ENCODE assay signal across 8 mouse cellular contexts in the genomic region with DNA sequence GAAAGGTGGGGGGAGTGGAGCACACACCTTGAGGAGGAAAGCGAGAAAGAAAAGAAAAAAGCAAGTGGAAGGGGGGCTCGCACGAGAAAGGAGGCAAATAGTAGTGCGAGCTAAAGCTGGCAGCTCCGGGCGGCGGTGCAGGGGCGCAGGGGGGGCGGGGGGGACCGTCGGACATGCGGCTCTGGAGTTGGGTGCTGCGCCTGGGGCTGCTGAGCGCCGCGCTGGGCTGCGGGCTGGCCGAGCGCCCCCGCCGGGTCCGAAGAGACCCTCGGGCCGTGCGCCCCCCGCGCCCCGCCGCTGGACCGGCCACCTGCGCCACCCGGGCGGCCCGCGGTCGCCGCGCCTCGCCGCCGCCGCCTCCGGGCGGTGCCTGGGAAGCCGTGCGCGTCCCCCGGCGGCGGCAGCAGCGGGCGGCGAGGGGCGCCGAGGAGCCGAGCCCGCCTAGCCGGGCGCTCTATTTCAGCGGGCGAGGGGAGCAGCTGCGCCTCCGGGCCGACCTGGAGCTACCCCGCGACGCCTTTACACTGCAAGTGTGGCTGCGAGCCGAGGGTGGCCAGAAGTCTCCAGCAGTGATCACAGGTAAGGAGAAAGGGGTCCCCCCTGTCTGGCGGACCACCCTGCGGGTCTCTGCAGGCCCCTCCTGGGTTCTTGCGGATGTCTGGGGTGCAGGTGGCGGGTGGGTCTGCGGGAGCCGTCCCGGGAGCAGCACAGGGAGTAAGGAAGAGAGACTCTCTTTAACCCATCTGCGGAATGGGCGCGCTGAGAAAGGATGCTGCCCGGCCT. TPM values are rescaled to one million over a fixed set of nuclear protein-coding genes. Genes with fewer than 3 reads are reported as not detected.
DNase-seq lines count a peak whose midpoint lies in the region; ATAC-seq and TF ChIP-seq lines count a peak whose summit lies in the region.

No protein-coding gene starts in this region.

- H3K9ac ChIP-seq in lung, embryonic 14.5 days, result peak overlapping the region; percentile 62
- peak overlapping the region; percentile 79 for H3K9ac ChIP-seq in kidney, embryonic 16.5 days (replicated peaks; ENCODE audit: low read length)
- peak overlapping the region; percentile 69 for H3K9ac ChIP-seq in midbrain, embryonic 13.5 days (replicated peaks)

- peak overlapping the region; percentile 55 for H3K4me3 ChIP-seq in lung, embryonic 14.5 days (ENCODE audit: low read depth, low read length)
- peak overlapping the region; percentile 72 for H3K4me3 ChIP-seq in heart, embryonic 10.5 days
- peak overlapping the region; percentile 66 for H3K4me3 ChIP-seq in kidney, embryonic 16.5 days (ENCODE audit: low read length)
- peak overlapping the region; percentile 61 for H3K4me3 ChIP-seq in midbrain, embryonic 13.5 days (replicated peaks)

- WGBS in lung, embryonic 14.5 days, result under 1% methylated on average over 74 of the region's 80 CpGs
- 1% methylated on average over 76 of the region's 80 CpGs for WGBS in heart, embryonic 10.5 days
- 1% methylated on average over 54 of the region's 80 CpGs for WGBS in kidney, embryonic 16.5 days
- under 1% methylated on average over 62 of the region's 80 CpGs for WGBS in midbrain, embryonic 13.5 days

- H3K4me1 ChIP-seq in lung, embryonic 14.5 days (ENCODE audit: insufficient read depth), result 0 out of 2 replicates have a peak, but pooled peaks cover 2% of the 10 kb centered on the region
- H3K4me1 ChIP-seq in heart, embryonic 10.5 days, result peaks cover 19% of the 10 kb centered on the region; the same call in 1 of the 2 replicates
- peaks cover 27% of the 10 kb centered on the region for H3K4me1 ChIP-seq in kidney, embryonic 16.5 days (ENCODE audit: insufficient read depth, low read length)
- peaks cover 25% of the 10 kb centered on the region for H3K4me1 ChIP-seq in midbrain, embryonic 13.5 days (replicated peaks)

- H3K27me3 ChIP-seq in lung, embryonic 14.5 days (ENCODE audit: insufficient read depth, low read length), result no peaks in the 10 kb centered on the region
- peaks cover 48% of the 10 kb centered on the region for H3K27me3 ChIP-seq in heart, embryonic 10.5 days (ENCODE audit: insufficient read depth, poor library complexity, severe bottlenecking)
- peaks cover 12% of the 10 kb centered on the region; the same call in 1 of the 2 replicates for H3K27me3 ChIP-seq in kidney, embryonic 16.5 days (ENCODE audit: insufficient read depth, low read length)
- peaks cover 33% of the 10 kb centered on the region for H3K27me3 ChIP-seq in midbrain, embryonic 13.5 days

- peak; percentile 67 for DNase-seq in lung, embryonic 14.5 days
- DNase-seq in lung, postnatal 25 days (ENCODE audit: low spot score), result no peak
- peak; percentile 24 to 38 for DNase-seq in cerebellum, postnatal 10 days
- no peak for DNase-seq in heart, embryonic 10.5 days (ENCODE audit: low spot score)
- no peak for DNase-seq in T-cell, adult 2 months (ENCODE audit: low spot score)
- DNase-seq in spleen, postnatal 36 days (ENCODE audit: low spot score in 2 of 2), result no peak

- H3K4me2 ChIP-seq in lung, embryonic 14.5 days, result peak overlapping the region; percentile 84
- H3K4me2 ChIP-seq in kidney, embryonic 16.5 days (replicated peaks; ENCODE audit: low read depth, low read length), result peak overlapping the region; percentile 79
- peak overlapping the region; percentile 85 for H3K4me2 ChIP-seq in midbrain, embryonic 13.5 days (replicated peaks)

- H3K9me3 ChIP-seq in lung, embryonic 14.5 days (ENCODE audit: low read depth, low read length), result no peaks in the 10 kb centered on the region
- H3K9me3 ChIP-seq in heart, embryonic 10.5 days, result no peaks in the 10 kb centered on the region
- no peaks in the 10 kb centered on the region for H3K9me3 ChIP-seq in kidney, embryonic 16.5 days (ENCODE audit: low read length)
- no peaks in the 10 kb centered on the region for H3K9me3 ChIP-seq in midbrain, embryonic 13.5 days

- H3K36me3 ChIP-seq in lung, embryonic 14.5 days (ENCODE audit: insufficient read depth), result no peaks in the 10 kb centered on the region
- no peaks in the 10 kb centered on the region for H3K36me3 ChIP-seq in heart, embryonic 10.5 days
- no peaks in the 10 kb centered on the region for H3K36me3 ChIP-seq in kidney, embryonic 16.5 days (ENCODE audit: insufficient read depth, low read length)
- no peaks in the 10 kb centered on the region for H3K36me3 ChIP-seq in midbrain, embryonic 13.5 days

- TF ChIP-seq CTCF in lung, embryonic 14.5 days (IDR thresholded peaks at IDR 0.05; ENCODE audit: low read depth), result no peak

- peak overlapping the region; percentile 84 for H3K27ac ChIP-seq in lung, embryonic 14.5 days (ENCODE audit: low read depth)
- peak overlapping the region; percentile 81 for H3K27ac ChIP-seq in heart, embryonic 10.5 days
- H3K27ac ChIP-seq in kidney, embryonic 16.5 days (ENCODE audit: low read length), result peak overlapping the region; percentile 85
- H3K27ac ChIP-seq in midbrain, embryonic 13.5 days, result no peak overlapping the region

- ATAC-seq in lung, embryonic 14.5 days (ENCODE audit: insufficient read depth), result peak; percentile 44
- peak; percentile 63 for ATAC-seq in kidney, embryonic 16.5 days (ENCODE audit: low FRiP score, low TSS enrichment)
- ATAC-seq in midbrain, embryonic 13.5 days, result peak; percentile 79

RNA-seq across cellular contexts. Expression of a gene that starts 0.6 kb away (rescaled TPM):
- 2.4 and 2.6 TPM in 2 replicates for polyA plus RNA-seq in lung, embryonic 14.5 days (2014; fragmentation: Nextera tagmentation; extraction: Ambion mirVana)
- polyA plus RNA-seq in heart, embryonic 10.5 days (2016; fragmentation: Nextera tagmentation; extraction: Ambion mirVana), result 0.92 and 1.1 TPM in 2 replicates
- polyA plus RNA-seq in kidney, embryonic 16.5 days (2015; fragmentation: Nextera tagmentation; extraction: Ambion mirVana), result 2.0 and 2.2 TPM in 2 replicates
- 0.59 and 0.66 TPM in 2 replicates for polyA plus RNA-seq in midbrain, embryonic 13.5 days (2015; fragmentation: Nextera tagmentation; extraction: Ambion mirVana)

Comparison
In these comparisons a context has a peak if more than half of its experiments do, and no peak if none do; other contexts are left out.
1. DNase-seq: peak in lung, embryonic 14.5 days (single experiment) and cerebellum, postnatal 10 days (2 of 2); none in lung, postnatal 25 days (single experiment), heart, embryonic 10.5 days (single experiment), T-cell, adult 2 months (single experiment) and spleen, postnatal 36 days (0 of 2).
2. Peak in every context shown above with its lines, with median percentiles within 50 percentile points of each other: ATAC-seq, H3K4me2 ChIP-seq, H3K4me3 ChIP-seq and H3K9ac ChIP-seq.